Comparison of ENCODE assay signal across 12 mouse cellular contexts in the genomic region with DNA sequence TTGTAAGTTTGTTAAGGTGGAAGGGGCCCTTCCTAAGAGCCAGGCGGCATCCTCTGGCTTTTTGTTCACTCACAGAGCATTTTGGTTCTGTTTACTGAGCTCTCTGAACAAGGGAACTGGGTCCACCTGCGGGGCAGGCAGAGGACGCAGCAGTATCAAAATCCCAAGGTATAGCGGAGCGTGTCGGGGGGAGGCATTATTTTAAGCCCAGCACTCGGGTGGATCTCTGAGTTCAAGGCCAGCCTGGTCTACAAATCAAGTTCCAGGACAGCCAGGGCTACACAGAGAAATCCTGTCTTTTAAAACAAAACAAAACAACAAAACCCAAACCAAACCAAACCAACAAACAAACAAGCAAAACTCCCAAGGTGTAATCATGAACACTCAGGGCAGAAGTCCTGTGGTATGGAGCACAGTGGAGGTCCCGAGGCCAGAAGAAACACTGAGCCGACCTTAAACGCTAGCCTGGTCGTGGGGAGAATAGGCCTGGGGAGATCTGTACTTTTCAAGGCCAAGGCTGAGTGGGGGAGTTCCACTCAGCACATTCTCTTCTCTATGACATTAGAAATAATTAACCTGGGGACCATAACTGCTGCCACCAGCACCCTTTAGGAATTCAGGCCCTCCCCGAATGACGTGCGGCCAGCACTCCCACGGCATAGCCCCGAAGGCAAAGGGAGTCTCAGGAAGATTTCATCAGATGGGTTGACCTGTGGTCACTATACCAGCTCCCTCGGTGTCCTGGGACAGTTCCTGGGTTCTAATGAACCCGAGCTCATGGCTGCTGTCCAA. TPM values are rescaled to one million over a fixed set of nuclear protein-coding genes. Genes with fewer than 3 reads are reported as not detected.
DNase-seq lines count a peak whose midpoint lies in the region; ATAC-seq lines count a peak whose summit lies in the region.
"Had no signal": no experiment of that assay in that cellular context is flagged by ENCODE, and none has a peak within 500 bp of the region (broad histone marks: within the 10 kb centered on the region; RNA-seq: fewer than 3 reads in every experiment).

No protein-coding gene starts in this region.

- H3K4me1 ChIP-seq in heart, embryonic 12.5 days (replicated peaks): peaks cover 30% of the 10 kb centered on the region
- H3K4me1 ChIP-seq in embryonic facial prominence, embryonic 14.5 days (ENCODE audit: control insufficient read depth, insufficient read depth, low read length): peaks cover 7% of the 10 kb centered on the region
- H3K4me1 ChIP-seq in kidney, embryonic 15.5 days: peaks cover 30% of the 10 kb centered on the region
- H3K4me1 ChIP-seq in stomach, embryonic 14.5 days (ENCODE audit: control insufficient read depth, insufficient read depth, low read length): peaks cover 6% of the 10 kb centered on the region; the same call in 1 of the 2 replicates

- peak overlapping the region; percentile 39 for H3K4me3 ChIP-seq in heart, embryonic 12.5 days
- peak overlapping the region; percentile 25 for H3K4me3 ChIP-seq in embryonic facial prominence, embryonic 14.5 days (ENCODE audit: low read depth, low read length)
- peak overlapping the region; percentile 15 for H3K4me3 ChIP-seq in kidney, embryonic 15.5 days (replicated peaks)
- peak overlapping the region; percentile 22 for H3K4me3 ChIP-seq in stomach, embryonic 14.5 days (ENCODE audit: low read depth, low read length)
- H3K4me3 ChIP-seq: neural tube, embryonic 12.5 days had no signal

- no peaks in the 10 kb centered on the region for H3K9me3 ChIP-seq in heart, embryonic 12.5 days (replicated peaks)
- no peaks in the 10 kb centered on the region for H3K9me3 ChIP-seq in embryonic facial prominence, embryonic 14.5 days (ENCODE audit: control insufficient read depth, low read length)
- no peaks in the 10 kb centered on the region for H3K9me3 ChIP-seq in kidney, embryonic 15.5 days (replicated peaks)
- H3K9me3 ChIP-seq in stomach, embryonic 14.5 days (ENCODE audit: control insufficient read depth, low read depth, low read length): no peaks in the 10 kb centered on the region
- H3K9me3 ChIP-seq: forebrain, embryonic 10.5 days; neural tube, embryonic 12.5 days had no signal

- peak overlapping the region; percentile 81 for H3K27ac ChIP-seq in heart, embryonic 12.5 days (ENCODE audit: poor library complexity, severe bottlenecking)
- H3K27ac ChIP-seq in embryonic facial prominence, embryonic 14.5 days (replicated peaks; ENCODE audit: low read depth, low read length): peak overlapping the region; percentile 84
- H3K27ac ChIP-seq in kidney, embryonic 15.5 days: peak overlapping the region; percentile 83
- peak overlapping the region; percentile 90 for H3K27ac ChIP-seq in stomach, embryonic 14.5 days (ENCODE audit: low read length)
- H3K27ac ChIP-seq: neural tube, embryonic 12.5 days had no signal

- no peak for DNase-seq in heart, postnatal 10 days
- no peak for DNase-seq in embryonic facial prominence, embryonic 14.5 days (ENCODE audit: low spot score)
- no peak for DNase-seq in left cerebral cortex, postnatal 25 days (ENCODE audit: low spot score in 2 of 2)
- no peak for DNase-seq in ovary, postnatal 36 days (ENCODE audit: low spot score)
- DNase-seq in spleen, adult 18-20 months: no peak

- 63% methylated on average over 18 of the region's 18 CpGs for WGBS in heart, embryonic 12.5 days
- WGBS in embryonic facial prominence, embryonic 14.5 days: 75% methylated on average over 18 of the region's 18 CpGs
- 60% methylated on average over 18 of the region's 18 CpGs for WGBS in kidney, embryonic 15.5 days
- 65% methylated on average over 18 of the region's 18 CpGs for WGBS in stomach, embryonic 14.5 days

- ATAC-seq in heart, embryonic 12.5 days (ENCODE audit: insufficient number of reproducible peaks, low FRiP score): no peak
- no peak for ATAC-seq in embryonic facial prominence, embryonic 14.5 days (ENCODE audit: low read depth)
- peak; percentile 67 for ATAC-seq in kidney, embryonic 15.5 days (replicated peaks; ENCODE audit: low FRiP score)
- no peak for ATAC-seq in stomach, embryonic 14.5 days (ENCODE audit: insufficient number of reproducible peaks, insufficient read depth, low FRiP score, low read depth)
- ATAC-seq: CD4-positive, CD25-positive, alpha-beta regulatory T cell, adult 4 months; inflammation-experienced regulatory T-cells, adult 6 months had no signal

- H3K27me3 ChIP-seq in heart, embryonic 12.5 days (replicated peaks): no peaks in the 10 kb centered on the region
- H3K27me3 ChIP-seq in embryonic facial prominence, embryonic 14.5 days (replicated peaks; ENCODE audit: control insufficient read depth, insufficient read depth, low read length): no peaks in the 10 kb centered on the region
- H3K27me3 ChIP-seq in kidney, embryonic 15.5 days: no peaks in the 10 kb centered on the region
- H3K27me3 ChIP-seq in stomach, embryonic 14.5 days (ENCODE audit: control insufficient read depth, insufficient read depth, low read length): no peaks in the 10 kb centered on the region

- H3K4me2 ChIP-seq in heart, embryonic 12.5 days: peak overlapping the region; percentile 65
- peak overlapping the region; percentile 52 for H3K4me2 ChIP-seq in embryonic facial prominence, embryonic 14.5 days (ENCODE audit: low read depth, low read length)
- H3K4me2 ChIP-seq in kidney, embryonic 15.5 days: peak overlapping the region; percentile 51
- H3K4me2 ChIP-seq in stomach, embryonic 14.5 days (replicated peaks; ENCODE audit: low read depth, low read length): peak overlapping the region; percentile 37

- intact Hi-C loops in heart, postnatal 10 days (cut with DNase I): no loop called here
- intact Hi-C loops in left cerebral cortex, postnatal 25 days (cut with DNase I): no loop called here

- peak overlapping the region; percentile 66 for H3K9ac ChIP-seq in heart, embryonic 12.5 days
- peak overlapping the region; percentile 50; the same call in 1 of the 2 replicates for H3K9ac ChIP-seq in embryonic facial prominence, embryonic 14.5 days (ENCODE audit: low read depth, low read length)
- H3K9ac ChIP-seq in kidney, embryonic 15.5 days: 0 out of 2 replicates have a peak overlapping the region, but pooled peaks have one; percentile 17
- peak overlapping the region; percentile 25; the same call in 1 of the 2 replicates for H3K9ac ChIP-seq in stomach, embryonic 14.5 days (replicated peaks; ENCODE audit: low read depth, low read length)
- H3K9ac ChIP-seq: neural tube, embryonic 12.5 days had no signal

- H3K36me3 ChIP-seq in heart, embryonic 12.5 days: no peaks in the 10 kb centered on the region
- no peaks in the 10 kb centered on the region for H3K36me3 ChIP-seq in embryonic facial prominence, embryonic 14.5 days (ENCODE audit: control insufficient read depth, insufficient read depth, low read length)
- H3K36me3 ChIP-seq in kidney, embryonic 15.5 days: no peaks in the 10 kb centered on the region
- H3K36me3 ChIP-seq in stomach, embryonic 14.5 days (ENCODE audit: control insufficient read depth, insufficient read depth, low read length): no peaks in the 10 kb centered on the region
- H3K36me3 ChIP-seq: forebrain, embryonic 10.5 days; neural tube, embryonic 12.5 days had no signal

RNA-seq across cellular contexts. Expression of gene Ripor1, which starts 10.4 kb away (rescaled TPM):
- 32.8 and 33.4 TPM in 2 replicates for polyA plus RNA-seq in heart, embryonic 12.5 days (2016; fragmentation: Nextera tagmentation; extraction: Ambion mirVana)
- total RNA-seq in heart, postnatal 10 days (2021): 10 to 100 TPM; 53.1 to 55.8 TPM
- 22.4 and 23.6 TPM in 2 replicates for polyA plus RNA-seq in embryonic facial prominence, embryonic 14.5 days (2014; fragmentation: Nextera tagmentation; extraction: Ambion mirVana)
- 33.3 and 39.5 TPM in 2 replicates for polyA plus RNA-seq in kidney, embryonic 15.5 days (2015; fragmentation: Nextera tagmentation; extraction: Ambion mirVana)
- polyA plus RNA-seq in stomach, embryonic 14.5 days (2014; fragmentation: Nextera tagmentation; extraction: Ambion mirVana): 18.5 and 20.8 TPM in 2 replicates
- 10 to 100 TPM; 77.0 to 81.5 TPM for total RNA-seq in left cerebral cortex, postnatal 25 days (2021)

RNA-seq across cellular contexts. Expression of gene Atp6v0d1, which starts 28.8 kb away (rescaled TPM):
- 51.4 and 52.9 TPM in 2 replicates for polyA plus RNA-seq in heart, embryonic 12.5 days (2016; fragmentation: Nextera tagmentation; extraction: Ambion mirVana)
- total RNA-seq in heart, postnatal 10 days (2021): 10 to 100 TPM; 60.1 to 64.0 TPM
- 92.7 and 102 TPM in 2 replicates for polyA plus RNA-seq in embryonic facial prominence, embryonic 14.5 days (2014; fragmentation: Nextera tagmentation; extraction: Ambion mirVana)
- polyA plus RNA-seq in kidney, embryonic 15.5 days (2015; fragmentation: Nextera tagmentation; extraction: Ambion mirVana): 85.8 and 88.3 TPM in 2 replicates
- polyA plus RNA-seq in stomach, embryonic 14.5 days (2014; fragmentation: Nextera tagmentation; extraction: Ambion mirVana): 75.8 and 82.9 TPM in 2 replicates
- total RNA-seq in left cerebral cortex, postnatal 25 days (2021): 100 to 1,000 TPM; 317 to 340 TPM

RNA-seq across cellular contexts. Expression of gene Ctcf, which starts 41.7 kb away (rescaled TPM):
- 66.1 and 75.9 TPM in 2 replicates for polyA plus RNA-seq in heart, embryonic 12.5 days (2016; fragmentation: Nextera tagmentation; extraction: Ambion mirVana)
- 10 to 100 TPM; 46.6 to 56.6 TPM for total RNA-seq in heart, postnatal 10 days (2021)
- polyA plus RNA-seq in embryonic facial prominence, embryonic 14.5 days (2014; fragmentation: Nextera tagmentation; extraction: Ambion mirVana): 80.9 and 82.5 TPM in 2 replicates
- 134 TPM in 2 replicates for polyA plus RNA-seq in kidney, embryonic 15.5 days (2015; fragmentation: Nextera tagmentation; extraction: Ambion mirVana)
- 96.0 and 101 TPM in 2 replicates for polyA plus RNA-seq in stomach, embryonic 14.5 days (2014; fragmentation: Nextera tagmentation; extraction: Ambion mirVana)
- total RNA-seq in left cerebral cortex, postnatal 25 days (2021): 10 to 100 TPM; 63.7 to 68.5 TPM

RNA-seq across cellular contexts. Expression of gene Agrp, which starts 42.5 kb away (rescaled TPM):
- 0.51 and 0.64 TPM in 2 replicates for polyA plus RNA-seq in heart, embryonic 12.5 days (2016; fragmentation: Nextera tagmentation; extraction: Ambion mirVana)
- total RNA-seq in heart, postnatal 10 days (2021): not detected
- polyA plus RNA-seq in embryonic facial prominence, embryonic 14.5 days (2014; fragmentation: Nextera tagmentation; extraction: Ambion mirVana): 1.7 and 1.9 TPM in 2 replicates
- 0.83 and 1.1 TPM in 2 replicates for polyA plus RNA-seq in kidney, embryonic 15.5 days (2015; fragmentation: Nextera tagmentation; extraction: Ambion mirVana)
- polyA plus RNA-seq in stomach, embryonic 14.5 days (2014; fragmentation: Nextera tagmentation; extraction: Ambion mirVana): 0.95 and 1.5 TPM in 2 replicates
- total RNA-seq in left cerebral cortex, postnatal 25 days (2021): not detected
